Mouse (Mus musculus) adrenal gland, adult 8-10 months (tissue): ENCODE data around the gene Pglyrp1. TPM values are rescaled to one million over a fixed set of nuclear protein-coding genes. Genes with fewer than 3 reads are reported as not detected.

Experiments
- total RNA-seq, 4 experiments: library from RNA; stranded (reverse); gene quantifications; 2 replicates each; pipeline ENCODE4 v1.2.4; 2022

Gene Pglyrp1
- total RNA-seq, 4 experiments from 2014 or later, result 1.3 to 2.8 (median 1.8) TPM

Other genes starting within 250 kb of the Pglyrp1 start
- not detected for gene Psg21, start 214.6 kb upstream of the Pglyrp1 start, total RNA-seq
- not detected for gene Psg20, start 185.1 kb upstream of the Pglyrp1 start, total RNA-seq
- not detected for gene Psg22, start 153.2 kb upstream of the Pglyrp1 start, total RNA-seq
- not detected for gene Psg19, start 72.8 kb upstream of the Pglyrp1 start, total RNA-seq
- gene Psg17, start 49.7 kb upstream of the Pglyrp1 start, total RNA-seq, result not detected
- 10 to 100 TPM in 3 of 4 experiments, 1 to 10 TPM in 1; 8.5 to 12.4 (median 11.2) TPM for gene Mill2, start 31.4 kb upstream of the Pglyrp1 start, total RNA-seq
- 10 to 100 TPM; 12.6 to 18.4 (median 14.0) TPM for gene Ccdc61, start 39.1 kb downstream of the Pglyrp1 start, total RNA-seq
- gene Nova2, start 54.6 kb downstream of the Pglyrp1 start, total RNA-seq, result 1 to 10 TPM; 5.6 to 9.2 (median 7.1) TPM
- gene Nanos2, start 116.1 kb downstream of the Pglyrp1 start, total RNA-seq, result not detected
- 10 to 100 TPM; 11.4 to 18.0 (median 15.5) TPM for gene Mypop, start 119.9 kb downstream of the Pglyrp1 start, total RNA-seq
- gene Irf2bp1, start 132.7 kb downstream of the Pglyrp1 start, total RNA-seq, result 10 to 100 TPM; 49.0 to 52.8 (median 50.9) TPM
- under 1 TPM in 1 of 4 experiments, not detected in 3; 0.12 TPM for gene Foxa3, start 152.2 kb downstream of the Pglyrp1 start, total RNA-seq
- 100 to 1,000 TPM; 110 to 113 (median 111) TPM for gene Sympk, start 153.0 kb downstream of the Pglyrp1 start, total RNA-seq
- under 1 TPM in 1 of 4 experiments, not detected in 3; 0.24 TPM for gene Rsph6a, start 183.4 kb downstream of the Pglyrp1 start, total RNA-seq
- gene Dmwd, start 204.9 kb downstream of the Pglyrp1 start, total RNA-seq, result 10 to 100 TPM; 54.9 to 74.1 (median 62.4) TPM
- gene Dmpk, start 212.5 kb downstream of the Pglyrp1 start, total RNA-seq, result 100 to 1,000 TPM; 118 to 287 (median 209) TPM
- 10 to 100 TPM; 16.8 to 27.8 (median 20.2) TPM for gene Six5, start 223.3 kb downstream of the Pglyrp1 start, total RNA-seq
- gene Gm4969, start 247.0 kb downstream of the Pglyrp1 start, total RNA-seq, result not detected
- 10 to 100 TPM; 13.6 to 17.6 (median 16.1) TPM for gene Fbxo46, start 248.5 kb downstream of the Pglyrp1 start, total RNA-seq